Mouse (Mus musculus) kidney, postnatal 10 days (tissue): ENCODE measurements at regions not wholly inside any gene's neighbourhood (a gene's known extent, or its start where the extent isn't known, plus 50 kb on each side); places are given as distances from the start of the nearest gene placed in this dataset.

ENCODE experiments used
- DNase-seq: peaks from one replicate; pipeline ENCODE4 v3.0.0; 2021; ENCODE audit warnings: mixed read lengths

DNA sequence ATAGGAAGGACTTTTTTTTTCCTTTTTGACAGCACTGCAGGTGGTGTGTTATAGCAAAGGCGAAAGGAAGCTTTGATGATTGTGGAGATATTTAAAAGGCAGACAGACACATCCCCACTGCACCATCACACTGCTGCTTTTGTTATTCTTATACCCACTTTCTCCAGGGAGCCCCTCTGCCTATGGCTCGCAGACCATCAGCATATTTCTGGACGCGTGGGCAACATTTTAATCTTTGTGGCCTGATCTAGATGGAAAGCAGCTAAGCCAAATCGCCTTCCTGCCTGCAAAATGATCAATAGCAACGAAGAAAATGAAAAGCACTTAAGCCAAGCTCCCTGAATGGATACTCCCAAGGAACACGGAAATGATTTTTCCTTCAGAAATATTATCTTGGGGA is 1054.0 kb downstream of the Synb start:
- no peak for DNase-seq

DNA sequence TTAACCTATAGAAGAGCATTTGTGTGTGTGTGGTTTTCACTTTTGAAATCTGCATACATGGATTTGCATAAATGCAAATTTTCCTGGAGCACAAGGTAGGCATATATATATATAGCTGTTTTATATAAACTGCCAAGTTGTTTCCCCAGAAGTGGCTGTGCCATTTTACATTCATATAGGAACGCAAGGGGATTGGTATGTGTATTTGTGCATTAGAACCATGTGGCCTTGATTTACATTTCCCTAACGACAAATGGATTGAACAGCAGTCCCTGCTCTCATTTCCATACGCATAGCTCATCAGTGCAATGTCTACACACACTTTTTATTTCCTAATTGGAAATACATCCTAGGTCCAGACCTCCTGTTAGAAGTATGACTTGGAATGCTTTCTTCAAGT is 1069.9 kb downstream of the Synb start:
- no peak for DNase-seq

DNA sequence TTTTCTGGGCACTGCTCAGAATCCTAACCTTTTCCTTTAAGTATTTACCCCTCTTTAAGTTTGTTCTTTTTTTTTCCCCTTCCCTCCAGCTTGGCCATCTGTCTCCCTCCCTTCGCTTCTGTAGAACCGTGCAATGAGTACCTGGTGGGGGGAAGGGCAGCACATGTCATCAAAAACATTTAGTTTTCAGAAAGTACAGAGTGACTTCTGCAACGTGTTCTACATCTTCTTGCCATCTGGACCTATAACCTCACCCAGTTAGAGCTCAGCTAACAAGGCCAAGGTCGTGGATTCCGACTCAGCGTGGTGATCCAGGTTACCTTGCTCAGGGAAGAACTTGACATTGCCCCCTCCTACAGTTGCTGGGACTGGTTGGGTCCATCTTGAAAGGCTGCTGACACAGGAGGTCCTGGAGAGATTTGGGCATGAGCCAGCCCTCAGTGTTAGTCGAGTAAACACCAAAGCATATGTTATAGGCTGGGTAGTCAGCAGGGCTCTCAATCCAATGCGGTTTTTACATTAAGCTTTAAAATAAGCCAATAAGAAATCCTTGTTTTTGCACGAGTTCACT is 1075.0 kb downstream of the Synb start:
- no peak for DNase-seq

DNA sequence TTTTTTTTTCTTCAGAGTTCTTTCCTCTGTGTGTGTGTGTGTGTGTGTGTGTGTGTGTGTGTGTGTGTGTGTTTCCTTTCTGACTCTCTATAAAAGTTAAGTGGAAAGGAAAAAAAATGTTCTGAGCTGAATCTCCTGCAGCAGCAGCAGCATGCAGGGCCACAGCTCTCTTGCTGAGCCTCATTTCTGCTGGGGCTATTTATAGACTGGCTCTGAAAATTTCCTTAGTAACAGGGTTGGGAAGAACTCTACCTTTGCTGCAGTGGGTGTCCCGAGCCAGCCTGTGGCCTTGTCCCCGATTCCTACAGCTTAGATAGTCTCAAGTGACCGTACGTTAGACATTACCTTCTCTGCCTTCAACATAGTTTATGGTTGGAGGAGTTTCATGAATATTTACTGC is 1075.6 kb downstream of the Synb start:
- no peak for DNase-seq

DNA sequence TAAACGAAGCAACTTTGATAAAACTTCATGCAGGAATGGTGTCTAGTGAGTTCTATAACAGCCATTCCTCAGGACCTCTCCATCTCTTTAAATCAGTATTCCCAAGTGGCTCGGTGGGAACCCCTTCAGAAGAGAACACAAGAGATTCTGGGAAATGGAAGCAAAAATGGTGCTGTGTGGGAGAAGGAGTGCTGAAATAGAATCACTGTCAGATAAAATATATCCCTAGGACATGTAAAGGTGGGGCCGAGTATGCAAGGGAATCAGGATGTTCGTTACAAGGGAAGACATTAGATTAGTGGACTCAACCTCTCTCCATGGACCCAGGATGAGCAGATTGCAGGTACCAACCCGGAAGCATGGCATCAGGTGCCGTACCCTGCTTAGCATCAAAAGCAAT is 1076.1 kb downstream of the Synb start:
- DNase-seq = no peak

DNA sequence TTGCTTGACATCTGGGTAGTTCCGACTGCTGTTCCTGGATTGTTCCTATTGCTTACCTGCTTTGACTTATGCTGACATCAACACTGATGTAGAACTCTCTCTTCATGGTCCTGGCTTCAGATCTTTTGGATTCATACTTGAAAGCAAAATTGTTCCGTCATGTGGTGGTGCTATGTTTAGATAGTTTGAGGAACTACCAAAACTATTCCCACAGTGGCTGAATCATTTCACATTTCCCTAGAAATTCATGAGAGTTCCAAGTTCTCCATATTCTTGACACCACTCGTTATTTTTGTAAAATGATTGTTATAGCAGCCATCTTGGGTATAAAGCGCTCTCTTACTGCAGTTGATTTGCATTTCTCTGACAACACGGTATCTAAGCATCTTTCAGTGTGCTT is 1080.2 kb downstream of the Synb start:
- no peak for DNase-seq

DNA sequence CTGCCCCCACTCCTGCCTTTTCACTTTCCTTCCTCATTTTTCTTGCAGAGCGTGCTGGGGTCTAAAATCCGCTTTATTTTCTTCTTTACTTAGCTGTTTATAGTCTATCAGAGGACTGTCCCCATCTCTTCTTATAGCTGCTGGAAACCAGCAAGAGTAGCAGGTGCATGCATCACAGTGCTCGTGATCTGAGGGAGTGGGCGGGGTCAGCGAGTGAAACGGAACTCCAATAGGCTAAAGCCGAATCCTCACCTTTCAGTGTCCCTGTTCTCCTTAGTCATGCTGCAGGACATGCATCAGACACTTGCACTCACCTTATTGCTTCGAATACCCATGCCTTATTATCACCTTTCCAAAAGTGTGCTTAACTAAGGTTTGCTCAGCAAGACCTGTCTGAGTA is 1095.3 kb downstream of the Synb start:
- DNase-seq = peak; percentile 13

DNA sequence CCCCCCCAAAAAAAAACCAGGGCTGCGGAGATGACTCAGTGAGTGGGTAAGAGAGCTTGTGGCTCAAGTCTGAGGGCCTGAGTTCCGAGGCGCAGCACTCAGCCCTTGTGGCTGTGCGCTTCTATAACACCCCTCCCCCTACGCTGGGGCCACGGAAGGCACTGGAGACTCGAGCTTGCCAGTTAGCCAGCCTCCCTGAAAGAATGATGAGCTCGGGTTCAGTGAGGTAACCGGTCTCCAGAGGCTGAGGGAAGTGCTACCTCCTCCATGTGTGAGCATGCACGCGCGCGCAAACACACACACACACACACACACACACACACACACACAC is 1096.7 kb downstream of the Synb start:
- DNase-seq = no peak

DNA sequence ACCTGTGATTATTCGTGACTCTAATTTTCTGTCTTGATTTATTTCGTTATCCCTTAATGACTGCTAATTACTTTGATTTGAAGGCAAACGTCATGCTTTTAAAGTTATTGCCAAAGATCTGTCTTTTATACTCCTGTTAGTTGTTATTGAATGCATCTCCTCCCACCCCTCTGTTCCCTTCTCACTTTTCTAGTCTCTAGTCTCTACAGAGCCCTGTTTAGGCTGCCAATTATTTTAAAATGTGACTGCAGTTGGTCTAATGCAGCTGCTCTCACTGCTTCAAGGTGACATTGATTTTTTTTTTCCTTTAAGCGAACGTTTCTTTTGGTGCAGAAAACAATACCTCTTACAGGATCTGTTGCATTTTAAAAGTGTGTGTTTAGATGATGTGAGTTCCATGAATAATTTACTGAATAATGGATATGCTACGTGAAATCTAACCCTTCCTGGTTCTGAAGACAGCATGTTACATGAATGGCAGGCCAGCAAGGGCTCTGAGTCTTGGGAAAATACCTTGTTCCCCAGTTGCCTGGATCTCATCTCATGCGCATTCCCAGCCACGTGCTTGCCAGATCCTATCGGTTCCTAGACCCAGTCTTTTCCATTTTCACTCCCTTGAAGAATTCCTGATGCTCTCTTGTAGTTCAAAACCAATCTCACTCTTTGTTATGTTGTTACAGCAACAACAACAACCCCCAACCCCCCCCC is 1097.2 kb downstream of the Synb start:
- no peak for DNase-seq

DNA sequence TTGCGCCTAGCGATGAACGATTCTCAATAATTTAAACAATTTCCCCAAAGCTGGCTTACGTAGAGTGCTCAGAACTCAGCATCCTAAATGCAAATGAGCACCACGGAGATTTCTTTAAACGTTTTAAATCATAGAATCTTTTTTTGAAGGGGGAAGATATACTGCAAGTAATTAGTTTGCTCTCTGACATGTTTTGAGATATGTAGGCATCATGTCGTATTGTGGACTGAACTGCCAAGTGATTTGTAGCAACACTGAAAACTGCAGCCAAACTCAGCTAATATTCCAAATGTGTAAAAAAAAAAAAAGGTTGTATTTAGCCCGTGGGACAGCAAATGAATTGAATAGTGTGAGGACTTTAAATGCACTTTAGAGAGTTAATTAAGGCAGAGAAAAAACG is 1097.9 kb downstream of the Synb start:
- DNase-seq = no peak

DNA sequence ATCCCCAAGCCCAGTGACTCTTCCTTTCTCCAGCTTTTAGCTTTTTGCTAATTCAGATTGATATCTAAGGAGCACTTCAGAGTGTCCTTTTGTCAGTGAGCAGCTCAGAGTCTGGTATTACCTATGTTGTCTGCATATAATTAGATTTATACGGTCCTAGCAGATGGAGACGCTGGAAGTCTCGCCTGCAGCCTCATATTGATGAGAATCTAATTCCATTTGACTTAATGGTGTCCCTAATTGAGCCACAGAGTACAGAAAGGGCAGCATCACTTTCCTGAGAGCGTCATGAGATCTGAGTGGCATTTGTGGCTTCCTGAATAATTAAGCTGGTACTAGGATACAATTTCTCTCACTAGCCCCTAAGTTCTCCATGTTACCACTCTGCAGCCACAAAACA is 1104.2 kb downstream of the Synb start:
- no peak for DNase-seq

DNA sequence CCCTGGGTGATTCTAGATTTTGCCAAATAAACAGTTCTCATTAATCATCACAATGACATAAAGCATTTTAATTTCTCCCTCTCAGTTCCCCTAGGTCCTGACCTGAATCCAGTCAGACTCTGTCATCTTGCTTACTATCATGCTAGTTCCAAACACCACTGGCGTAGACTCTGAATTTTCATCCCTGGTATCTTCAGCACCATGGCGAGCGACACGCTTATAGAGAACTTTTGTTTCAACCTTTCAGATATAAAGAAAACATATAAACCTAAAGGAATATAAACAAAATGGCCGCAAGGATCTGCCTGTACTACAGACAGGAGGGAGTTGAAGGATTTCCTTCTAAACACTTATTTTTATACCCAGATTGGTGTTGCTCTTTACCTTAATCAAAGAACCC is 1105.8 kb downstream of the Synb start:
- DNase-seq = peak; percentile 10

DNA sequence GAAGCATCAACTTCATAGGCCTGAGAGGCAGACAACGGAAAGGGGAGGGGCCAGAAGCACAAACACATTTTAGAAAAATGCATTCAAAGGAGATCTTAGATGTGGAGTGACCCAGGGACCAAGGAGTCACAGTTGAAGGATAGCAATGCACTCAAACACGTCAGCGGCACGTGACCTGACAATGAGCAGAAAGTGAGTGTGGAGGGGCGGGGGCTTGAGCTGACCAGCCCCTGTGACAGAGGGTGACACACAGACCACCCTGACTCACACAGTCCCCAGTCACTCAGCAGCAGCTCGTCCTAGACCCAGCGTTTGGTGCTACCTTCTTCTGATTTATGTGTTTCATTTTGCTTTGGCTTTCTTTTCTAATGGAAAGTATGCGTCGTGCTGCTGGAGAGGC is 1111.5 kb downstream of the Synb start:
- no peak for DNase-seq

DNA sequence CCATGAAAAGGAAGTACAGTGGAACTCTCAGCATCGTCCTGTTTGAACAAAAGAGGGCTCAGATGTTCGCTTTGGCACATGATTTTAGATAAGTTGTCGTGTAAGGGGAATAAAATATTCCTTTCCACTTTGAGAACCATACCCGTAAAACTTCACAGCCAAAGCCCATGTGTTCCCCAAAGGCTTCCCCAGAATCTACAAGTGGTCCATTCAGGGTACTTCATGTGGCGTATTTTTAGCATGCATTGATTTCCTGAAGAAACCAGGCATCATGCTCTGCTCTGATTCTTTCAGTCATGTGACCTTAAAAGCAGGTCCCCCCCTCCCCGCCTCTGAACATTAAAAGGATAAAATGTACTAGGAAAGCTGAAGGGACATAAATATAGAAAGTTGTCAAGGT is 1112.9 kb downstream of the Synb start:
- no peak for DNase-seq
